Mouse (Mus musculus): ENCODE measurements around the gene Erc1. TPM values are rescaled to one million over a fixed set of nuclear protein-coding genes. Genes with fewer than 3 reads are reported as not detected.

Gene Erc1
- polyA plus RNA-seq, 1 experiment, result 2.5 TPM

- TF ChIP-seq GATA1 (IDR thresholded peaks at IDR 0.05; ENCODE audit: low read length), result no peak
Measured at GRCm38 (mm10) chr6:119535867-119536266, 312.1 kb downstream of the Erc1 start.

GRCm38 (mm10) chr6:119533170-119533709 is 314.7 kb downstream of the Erc1 start:
- TF ChIP-seq GATA1 (IDR thresholded peaks at IDR 0.05; ENCODE audit: low read length), result no peak

- TF ChIP-seq GATA1 (IDR thresholded peaks at IDR 0.05; ENCODE audit: low read length), result no peak
Measured at GRCm38 (mm10) chr6:119529659-119530058, 318.3 kb downstream of the Erc1 start.

- TF ChIP-seq GATA1 (IDR thresholded peaks at IDR 0.05; ENCODE audit: low read length), result no peak
Measured at GRCm38 (mm10) chr6:119526498-119526897, 321.5 kb downstream of the Erc1 start.

- no peak for TF ChIP-seq GATA1 (IDR thresholded peaks at IDR 0.05; ENCODE audit: low read length)
Measured at GRCm38 (mm10) chr6:119521931-119522391, 326.0 kb downstream of the Erc1 start.

GRCm38 (mm10) chr6:119521482-119521900 is 326.5 kb downstream of the Erc1 start:
- no peak for TF ChIP-seq GATA1 (IDR thresholded peaks at IDR 0.05; ENCODE audit: low read length)

Other genes starting within 250 kb of the Erc1 start
- 19.2 and 23.2 TPM in 2 replicates for gene Rad52, start 54.5 kb upstream of the Erc1 start, polyA plus RNA-seq (2012)
- 48.3 and 55.6 TPM in 2 replicates for gene Wnk1, start 190.5 kb upstream of the Erc1 start, polyA plus RNA-seq (2012)
- gene Ninj2, start 245.2 kb upstream of the Erc1 start, polyA plus RNA-seq (2012), result not detected in 2 replicates